Mouse (Mus musculus) testis, postnatal 14 days (tissue): ENCODE results near the gene Ednrb.
"Not testable (repeated sequence)": the region's sequence is repeated elsewhere in the genome, so short reads cannot be mapped to it uniquely, and the experiment has no call there.

Source experiments
- DNase-seq: peaks from one replicate; pipeline ENCODE4 v3.0.0; 2021; ENCODE audit warnings: low spot score

Gene Ednrb

DNA sequence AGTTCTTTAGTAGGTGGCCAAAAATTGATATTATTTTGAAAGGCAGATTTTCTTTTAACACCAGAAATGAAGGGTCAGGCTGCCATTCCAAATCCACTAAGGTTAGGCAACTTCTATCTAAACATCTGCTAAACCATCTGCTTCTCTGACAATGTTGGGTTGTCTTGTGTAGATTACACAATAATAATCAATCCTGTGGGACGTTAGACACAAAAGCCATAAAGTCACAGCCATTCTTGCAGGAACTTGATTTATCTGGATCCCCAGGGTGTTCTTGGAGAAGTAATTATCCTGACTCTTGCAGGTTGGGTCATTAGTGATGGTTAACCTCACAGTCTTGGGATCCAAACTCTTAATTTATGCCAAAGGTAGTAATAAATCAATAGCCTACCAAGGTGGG, 21.6 kb downstream of the Ednrb start:
- no peak for DNase-seq

DNA sequence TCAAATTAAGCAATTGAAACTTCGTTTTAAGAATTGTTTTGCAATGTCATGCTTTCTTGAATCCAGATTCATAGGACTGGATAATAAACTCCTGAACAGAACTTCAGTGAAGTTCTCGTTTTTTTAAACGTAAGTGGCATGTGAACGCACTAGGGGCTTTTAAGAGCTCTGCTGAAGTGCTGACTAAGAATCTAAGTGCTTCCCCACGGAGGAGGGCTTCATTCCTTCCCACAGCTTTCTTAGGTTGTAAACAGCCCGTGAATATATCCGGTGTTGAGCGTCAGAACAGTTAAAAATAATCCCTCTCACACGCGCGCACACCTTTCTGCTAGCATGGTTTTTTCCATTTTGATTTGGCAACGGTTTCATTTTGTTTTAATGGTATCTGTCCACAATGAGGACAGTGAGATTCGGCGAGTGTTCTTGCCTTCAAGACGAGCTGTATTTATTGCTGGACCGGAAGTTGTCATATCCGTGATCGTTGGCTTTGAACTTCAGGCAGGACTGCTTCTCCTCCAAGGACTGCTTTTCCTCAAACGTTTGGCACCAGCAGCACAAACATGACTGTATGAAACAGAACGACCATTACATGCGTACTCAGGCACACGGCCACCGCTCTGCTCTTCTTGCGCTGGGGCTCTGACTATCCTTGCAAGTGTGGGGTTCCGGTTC, 27.4 kb downstream of the Ednrb start:
- no peak for DNase-seq

DNA sequence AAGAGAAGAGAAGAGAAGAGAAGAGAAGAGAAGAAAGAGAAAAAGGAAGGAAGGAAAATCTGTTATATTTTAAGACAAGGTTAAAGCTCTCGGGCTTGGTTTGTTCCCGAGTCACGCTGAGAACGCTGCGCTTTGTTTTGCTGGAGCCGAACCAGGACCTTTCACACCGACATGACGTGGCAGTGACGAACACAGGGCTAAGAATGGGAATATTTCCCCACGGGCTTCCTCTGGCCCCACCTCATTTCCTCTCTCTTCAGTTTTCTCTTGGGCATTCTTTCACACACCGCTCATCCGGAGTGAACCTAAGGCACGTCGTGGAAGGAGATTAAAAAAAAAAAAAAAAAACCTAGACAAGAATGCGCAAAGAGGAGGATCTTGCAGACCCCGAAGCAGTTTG, 28.7 kb downstream of the Ednrb start:
- DNase-seq: no peak

DNA sequence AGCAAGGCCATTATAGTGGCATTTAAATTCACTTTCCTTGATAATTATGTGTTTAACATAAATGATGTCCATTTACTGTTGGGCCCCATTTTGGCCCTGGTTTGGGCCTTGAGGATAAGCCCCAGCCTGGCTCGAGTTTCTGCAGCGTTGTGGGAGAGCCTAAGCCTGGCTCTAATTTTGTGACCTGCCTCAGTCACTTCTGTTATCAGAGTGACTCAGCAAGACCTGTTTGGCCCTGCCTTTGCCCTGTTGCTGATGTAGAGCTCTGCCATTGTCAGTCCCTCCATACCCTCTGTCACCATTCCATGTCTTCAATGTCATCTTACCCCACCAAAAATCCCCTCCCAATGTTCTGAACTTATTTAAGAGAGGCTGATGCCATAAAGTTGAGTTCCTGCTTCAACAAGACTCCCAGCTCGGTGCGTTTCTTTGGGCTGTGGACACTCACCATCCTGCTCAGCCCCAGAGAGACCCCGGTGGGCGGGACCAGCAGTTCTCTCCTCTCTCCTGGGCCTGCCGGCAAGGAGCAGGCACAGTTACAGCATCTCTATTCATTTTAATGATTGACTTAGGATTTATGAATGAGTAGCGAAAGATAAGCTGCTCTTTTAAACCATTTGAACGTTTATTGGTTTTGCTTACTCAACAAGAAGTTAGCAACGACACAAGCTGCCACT, 30.0 kb downstream of the Ednrb start:
- no peak for DNase-seq

DNA sequence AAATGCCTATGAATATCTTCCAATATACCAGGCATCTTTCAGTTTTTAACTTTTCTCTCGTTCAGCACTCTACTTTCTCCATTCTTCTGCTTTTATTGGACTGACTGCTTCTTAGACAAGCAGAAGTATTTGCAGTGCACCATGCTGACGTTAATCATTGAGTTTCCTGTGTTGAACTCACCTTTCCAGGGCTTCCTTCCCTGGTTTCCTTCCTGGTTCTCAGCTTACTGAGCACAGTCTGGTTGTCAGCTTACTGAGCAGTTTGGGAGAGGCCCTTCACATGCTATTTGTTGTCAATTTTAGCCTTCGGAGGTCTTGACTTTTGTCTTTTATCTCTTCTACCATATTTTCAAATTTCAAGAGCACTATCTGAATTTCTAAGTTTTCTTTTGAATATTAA, 31.0 kb downstream of the Ednrb start:
- no peak for DNase-seq

DNA sequence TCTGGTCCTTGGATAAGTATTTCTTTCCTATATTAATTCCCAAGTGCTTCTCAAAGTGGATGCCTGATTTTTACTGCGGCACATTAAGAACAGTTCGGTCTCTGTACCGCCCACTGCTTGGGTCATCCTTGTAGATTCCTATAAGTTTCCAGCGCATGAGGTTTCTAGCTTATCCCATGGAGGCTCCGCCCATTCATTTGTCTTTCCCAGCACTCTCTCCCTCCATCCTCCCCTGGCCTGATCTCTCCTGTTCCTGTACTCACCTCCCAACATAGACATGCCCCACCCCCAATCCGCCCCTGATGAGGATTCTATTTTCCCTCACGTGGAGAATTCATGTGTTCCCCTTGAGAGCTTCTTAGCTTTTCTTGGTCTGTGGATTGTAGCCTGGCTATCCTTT, 32.9 kb downstream of the Ednrb start:
- no peak for DNase-seq

DNA sequence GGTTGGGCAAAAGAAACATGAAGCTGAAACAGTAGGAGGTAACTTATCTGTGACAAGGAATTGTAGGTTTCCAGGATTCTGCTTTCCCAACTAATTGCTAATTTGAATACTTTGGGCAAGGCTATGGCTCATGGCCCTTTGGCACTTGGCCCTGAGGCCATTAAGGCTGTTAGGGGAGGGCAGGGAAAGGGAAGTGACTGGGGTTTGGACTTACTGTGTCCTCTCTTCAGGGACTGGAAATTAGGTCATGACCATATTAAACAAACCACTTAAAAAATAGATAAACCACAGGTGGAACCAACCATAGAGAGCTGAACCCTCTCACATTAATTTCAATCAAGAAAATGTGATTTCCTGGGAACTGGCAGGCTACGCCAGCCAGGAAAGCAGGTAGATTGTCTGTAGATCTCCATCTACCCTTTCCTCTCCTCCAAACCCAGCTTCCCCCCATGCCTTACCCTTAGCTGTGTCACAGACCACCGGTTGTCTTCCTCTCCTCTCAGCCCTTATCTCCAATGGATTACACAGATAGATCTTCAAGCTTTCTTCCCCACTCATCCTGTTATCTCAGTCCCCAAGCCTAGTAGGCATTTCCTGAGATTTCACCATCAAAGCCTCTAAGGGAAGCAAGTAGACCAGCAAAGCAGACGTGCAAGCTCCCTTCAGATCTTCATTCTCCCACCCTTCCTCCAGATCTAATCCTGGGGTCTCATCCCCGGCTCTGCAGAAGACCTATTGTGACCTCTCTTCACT, 40.1 kb downstream of the Ednrb start:
- no peak for DNase-seq

DNA sequence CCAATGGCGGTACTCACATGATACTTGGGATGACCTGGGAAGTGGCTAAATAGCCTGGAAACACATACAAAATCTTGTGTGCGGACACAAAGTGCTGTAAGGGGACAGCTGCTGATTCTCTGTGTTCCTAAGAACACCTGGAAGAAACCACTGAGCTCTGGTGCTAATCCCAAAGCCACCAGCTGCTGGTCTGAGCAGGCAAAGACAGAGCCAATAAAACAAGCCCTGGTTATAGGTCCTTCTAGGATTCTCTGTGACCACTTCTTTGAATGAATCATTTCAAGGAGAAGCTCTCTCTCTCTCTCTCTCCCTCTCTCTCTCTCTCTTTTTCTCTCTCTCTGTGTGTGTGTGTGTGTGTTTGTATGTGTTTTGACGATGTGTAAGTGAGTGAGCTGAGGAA, 47.1 kb downstream of the Ednrb start:
- DNase-seq: no peak

DNA sequence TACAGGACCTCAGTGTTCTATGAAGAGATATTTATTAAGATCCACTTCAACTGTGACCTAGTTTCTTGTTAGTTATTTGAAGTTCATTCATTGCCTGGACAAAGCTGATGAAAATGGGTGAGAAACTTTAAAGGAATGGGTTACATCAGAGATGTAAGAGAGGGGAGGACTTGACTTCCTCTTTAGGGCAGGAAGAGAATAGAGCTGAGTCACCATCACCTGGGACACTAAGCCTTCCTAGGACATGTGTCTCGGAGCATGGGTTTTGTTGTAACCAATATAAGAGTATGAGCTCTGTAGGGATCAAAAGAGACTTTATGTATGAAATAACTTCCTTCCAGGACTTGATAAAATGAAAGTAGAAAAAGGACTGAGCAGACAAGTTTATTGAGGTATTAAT, 48.6 kb downstream of the Ednrb start:
- DNase-seq: no peak

DNA sequence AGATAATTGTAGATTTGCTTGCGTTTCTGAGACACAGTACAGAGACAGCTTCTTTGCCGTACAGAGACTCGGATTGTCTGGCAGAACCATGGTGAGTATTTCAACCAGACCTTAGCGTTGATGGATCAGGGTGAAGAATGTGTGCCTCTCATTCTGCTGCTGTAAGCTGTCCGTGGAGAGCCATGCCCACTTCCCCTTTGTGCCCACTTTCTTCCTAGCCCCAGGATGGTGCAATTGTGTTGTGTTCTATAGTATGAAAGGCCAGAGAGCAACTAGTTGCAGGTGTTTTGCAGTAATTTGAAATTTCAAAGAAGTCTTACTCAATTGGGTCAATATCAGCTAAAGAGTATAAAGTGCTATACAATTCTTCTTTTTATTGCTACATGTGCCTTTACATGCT, 50.8 kb downstream of the Ednrb start:
- no peak for DNase-seq

DNA sequence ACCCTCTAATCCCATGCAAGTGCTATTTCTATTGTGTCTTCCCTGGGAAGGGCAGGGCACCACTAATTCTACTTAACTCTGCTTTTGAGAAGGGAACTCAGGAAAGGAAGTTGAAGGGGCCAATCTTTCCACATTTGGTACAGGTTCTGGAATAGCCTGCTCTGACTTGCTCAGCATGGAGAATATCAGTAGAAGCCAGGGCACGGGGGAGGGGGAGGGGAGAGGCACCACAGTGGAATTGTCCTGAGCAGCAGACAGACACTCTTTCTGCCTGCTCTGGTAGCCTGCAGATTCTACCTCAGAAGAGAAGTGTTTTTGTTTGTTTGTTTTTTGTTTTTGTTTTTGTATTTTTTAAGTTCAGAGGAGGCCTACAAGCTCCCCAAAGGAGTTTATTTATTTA, 51.5 kb downstream of the Ednrb start:
- DNase-seq: no peak

DNA sequence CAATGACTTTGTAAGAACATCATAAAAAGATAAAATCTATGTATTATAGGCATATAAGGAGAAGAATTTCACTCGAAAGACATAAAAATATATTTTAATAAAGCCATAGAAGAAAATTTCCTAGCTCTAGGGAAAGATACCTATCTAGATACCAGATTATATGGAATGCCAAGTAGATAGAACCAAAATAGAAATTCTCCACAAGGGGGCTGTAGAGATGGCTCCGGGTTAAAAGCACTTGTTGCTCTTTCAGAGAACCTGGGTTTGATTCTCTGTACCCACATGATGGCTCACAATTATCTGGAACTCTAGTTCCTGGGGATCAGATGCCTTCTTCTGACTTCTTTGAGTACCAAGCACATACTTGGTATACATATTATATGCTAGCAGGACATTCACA, 56.7 kb downstream of the Ednrb start:
- no peak for DNase-seq

DNA sequence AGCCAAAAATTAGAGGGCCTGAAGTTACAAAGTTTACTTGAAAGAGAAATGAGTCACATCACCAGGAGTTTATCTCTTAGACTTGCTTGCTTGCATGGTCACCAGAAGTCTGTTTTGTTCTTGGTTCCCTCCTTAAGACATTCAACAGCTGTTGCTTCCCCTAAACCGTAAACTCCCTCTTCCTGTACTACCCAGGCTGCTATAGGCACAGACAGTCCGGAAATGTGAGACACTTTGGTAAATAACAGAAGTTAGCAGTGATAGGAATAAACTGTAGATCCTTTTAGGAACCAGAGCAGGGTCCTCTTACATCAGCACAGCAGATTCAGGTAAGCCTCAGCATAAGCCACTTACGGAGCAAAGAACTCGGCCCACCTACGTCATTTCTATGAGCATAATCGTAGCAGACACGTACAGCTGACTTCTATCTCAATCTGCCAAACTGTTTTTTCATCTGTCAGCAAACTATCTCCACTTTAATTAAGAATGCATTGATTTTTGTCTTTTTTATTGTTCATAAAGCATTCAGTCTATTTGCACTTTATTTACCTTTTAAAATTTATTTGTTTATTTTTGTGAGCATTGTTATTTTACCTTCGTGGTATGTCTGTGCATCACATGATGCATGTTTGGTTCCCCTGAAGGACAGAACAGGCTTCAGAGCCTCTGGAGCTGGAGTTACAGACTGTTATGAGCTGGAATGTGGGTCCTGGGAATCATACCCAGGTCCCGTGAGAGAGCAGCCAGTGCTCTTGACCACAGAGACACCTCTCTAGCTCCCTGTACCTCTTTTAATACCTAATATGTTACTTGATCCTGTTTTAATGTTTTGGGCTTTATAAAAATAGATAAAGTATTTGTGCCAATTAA, 58.9 kb downstream of the Ednrb start:
- no peak for DNase-seq

DNA sequence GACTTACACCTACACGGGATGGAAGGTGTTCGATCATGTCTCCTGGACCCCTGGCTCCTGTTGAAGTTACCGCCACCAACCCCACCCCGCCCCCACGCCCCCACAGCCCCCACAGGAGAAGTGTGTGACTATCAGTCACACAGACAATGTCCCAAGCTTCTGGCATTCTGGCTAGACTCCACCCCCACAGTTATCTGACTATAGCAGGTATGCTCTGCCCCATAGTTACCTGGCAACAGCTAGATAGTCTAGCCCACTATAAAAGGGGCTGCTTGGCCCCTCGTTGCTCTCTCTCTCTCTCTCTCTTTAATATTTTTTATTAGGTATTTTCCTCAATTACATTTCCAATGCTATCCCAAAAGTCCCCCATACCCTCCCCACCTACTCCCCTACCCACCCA, 63.9 kb downstream of the Ednrb start:
- DNase-seq: not testable (repeated sequence)

DNA sequence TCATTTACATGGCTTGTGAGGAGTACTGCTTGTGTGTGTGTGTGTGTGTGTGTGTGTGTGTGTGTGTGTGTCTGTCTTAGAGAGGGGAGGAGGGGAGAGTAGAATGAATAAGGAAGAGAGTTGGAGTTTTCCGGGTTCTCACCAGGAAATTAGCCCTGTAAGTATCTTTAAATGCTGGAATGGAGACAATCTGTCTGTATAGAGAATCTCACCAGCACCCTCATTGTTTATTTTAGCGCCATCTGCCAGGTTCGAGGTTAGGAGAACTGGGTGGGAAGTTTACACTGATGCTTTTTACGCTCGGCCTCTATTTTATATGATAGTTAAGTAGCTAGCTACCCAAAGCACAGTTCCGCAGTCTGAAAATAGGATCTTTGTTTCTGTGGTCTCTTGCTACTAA, 64.9 kb downstream of the Ednrb start:
- DNase-seq: no peak

DNA sequence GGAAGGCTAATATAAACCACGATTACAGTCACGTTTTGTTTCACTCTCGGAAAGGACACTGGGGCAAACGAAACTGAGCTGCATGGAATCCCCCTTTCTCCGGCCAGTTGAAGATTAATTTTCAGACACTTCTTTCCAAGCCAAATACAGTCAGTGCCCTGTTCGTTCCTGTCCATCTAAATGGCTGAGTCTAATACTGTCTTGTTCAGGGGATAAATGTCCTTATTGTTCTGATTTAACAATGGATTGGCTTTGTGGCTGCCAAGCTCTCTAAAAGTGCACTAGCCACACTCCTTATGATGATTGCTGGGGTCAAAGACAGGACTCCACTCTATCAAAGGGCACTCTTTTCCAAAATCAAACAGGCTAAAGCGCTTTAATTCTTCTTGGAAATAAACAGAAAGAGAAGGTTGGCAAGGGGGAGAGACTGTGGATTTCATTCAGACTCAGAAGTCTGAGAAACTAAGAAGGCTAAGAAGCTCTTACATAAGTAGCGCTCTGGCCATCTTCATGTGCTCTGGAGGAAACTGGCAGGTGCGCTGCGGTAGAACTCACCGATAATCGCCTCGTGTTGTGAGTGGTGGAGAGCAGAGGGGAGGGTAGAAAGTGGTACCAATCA, 65.6 kb downstream of the Ednrb start:
- DNase-seq: no peak

DNA sequence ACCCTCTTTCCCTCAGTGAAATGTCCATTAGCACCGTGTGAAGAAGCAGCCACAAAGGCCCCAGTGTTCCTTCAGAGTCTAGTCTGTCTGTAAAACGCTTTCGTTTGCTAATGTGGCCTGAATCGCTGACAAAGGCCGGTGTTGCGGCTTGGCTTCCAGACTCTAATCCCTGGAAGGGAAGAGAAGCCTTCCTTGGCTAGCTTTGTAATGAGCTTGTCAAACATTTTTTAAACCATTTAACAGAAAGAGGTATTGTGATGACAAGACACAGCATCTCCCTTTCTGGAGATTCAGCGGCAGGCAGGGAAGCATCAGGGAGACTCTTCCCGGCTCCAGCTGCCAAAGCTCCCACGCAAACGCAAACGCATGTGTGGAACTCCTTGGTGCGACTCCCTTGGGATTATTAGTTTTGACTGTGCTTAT, 66.2 kb downstream of the Ednrb start:
- peak; percentile 8 for DNase-seq

DNA sequence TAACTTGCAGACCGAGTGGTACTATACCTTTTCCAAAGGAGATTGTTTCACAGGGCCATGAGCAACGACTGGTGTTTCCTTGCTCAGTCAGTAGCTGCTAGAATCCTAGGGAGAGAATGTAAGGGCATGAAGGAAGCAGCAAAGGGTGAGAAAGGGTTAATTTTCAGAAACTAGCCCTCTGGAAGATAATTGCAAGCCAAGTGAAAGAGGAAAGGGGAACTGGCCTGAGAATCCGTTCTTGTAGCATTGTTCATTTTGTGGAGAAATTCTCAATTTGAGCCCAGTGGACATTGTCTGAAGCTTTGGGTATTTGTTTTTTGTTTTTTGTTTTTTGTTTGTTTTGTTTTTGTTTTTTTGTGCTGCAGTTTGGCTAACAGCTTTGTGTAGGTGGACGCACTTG, 66.8 kb downstream of the Ednrb start:
- DNase-seq: no peak

DNA sequence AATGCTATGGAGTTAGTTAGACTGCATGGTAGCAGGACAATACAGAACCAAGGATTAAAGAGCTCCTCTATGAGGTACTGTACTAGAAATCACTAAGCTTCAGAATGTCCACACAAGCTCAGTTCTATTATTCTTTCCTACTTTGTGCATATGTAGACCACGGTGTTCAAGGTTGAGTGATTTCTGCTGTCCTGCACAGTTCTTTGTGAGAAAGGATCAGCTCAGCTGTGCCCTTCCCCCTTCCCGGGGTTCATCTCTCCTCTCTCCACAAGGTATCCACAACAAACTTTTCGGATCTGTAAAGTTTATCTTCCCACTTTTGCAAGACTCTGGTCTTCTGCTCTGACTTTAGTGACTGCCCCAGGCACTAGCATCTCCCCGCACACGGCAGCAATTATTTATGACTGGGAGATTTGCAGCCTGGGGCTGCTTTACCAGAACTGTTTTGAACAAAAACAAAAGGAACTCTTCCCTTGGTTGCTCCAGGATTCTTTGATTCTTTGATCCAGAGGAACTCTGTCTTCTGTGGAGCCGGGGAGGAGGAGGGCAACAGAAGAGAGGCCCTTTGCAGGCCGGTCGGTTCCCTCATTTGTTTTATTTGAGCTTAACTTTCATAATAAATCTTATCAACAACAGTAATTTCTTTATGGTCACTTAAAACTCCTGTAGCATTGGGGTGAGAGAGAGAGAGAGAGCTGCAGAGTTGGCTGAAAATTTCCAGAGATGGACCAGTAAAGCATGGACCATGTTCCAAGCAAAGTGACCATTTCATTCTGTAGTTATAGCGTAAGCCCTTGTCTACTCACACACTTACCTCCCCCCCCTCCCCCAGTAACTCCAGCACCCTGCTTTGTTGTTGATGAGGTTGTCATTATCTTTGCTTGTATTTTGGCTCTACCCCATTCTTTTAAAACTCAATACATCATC, 74.6 kb downstream of the Ednrb start:
- DNase-seq: no peak

DNA sequence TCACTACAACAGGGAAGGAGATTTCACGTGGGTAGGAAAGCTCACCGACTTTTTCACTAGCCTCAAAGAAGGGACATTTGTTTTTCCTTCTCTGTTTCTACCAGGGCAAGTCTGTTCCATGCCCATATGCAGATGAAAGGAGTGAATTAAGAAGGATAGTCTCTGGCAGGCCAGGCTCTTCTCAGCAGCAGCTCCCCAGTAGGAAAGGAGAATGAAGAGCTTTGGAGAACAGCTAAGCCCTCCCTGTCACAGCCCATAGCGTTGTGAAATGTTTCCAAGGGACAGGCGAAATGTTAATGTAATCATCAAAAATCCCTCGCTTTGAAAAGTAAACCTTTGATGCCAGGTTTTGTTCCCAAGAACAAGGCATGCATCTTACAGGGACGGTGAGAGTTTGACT, 76.7 kb downstream of the Ednrb start:
- no peak for DNase-seq
